Mouse (Mus musculus) lung, adult 2 months (tissue): ENCODE measurements around the gene Rtbdn.

ENCODE experiments used
- CTCF ChIP-seq: fragments of 200-500 bp; IDR thresholded peaks from 2 replicates; pipeline ENCODE4 v1.5.1; 2011; ENCODE audit warnings: mild to moderate bottlenecking, low read length, control low read depth; ENCODE audit not compliant: insufficient read depth
- POLR2A ChIP-seq: fragments of 200-500 bp; IDR thresholded peaks from 2 replicates; pipeline ENCODE4 v1.6.1; 2011; ENCODE audit warnings: low read depth, mild to moderate bottlenecking, control low read depth, low read length, borderline replicate concordance; ENCODE audit errors: extremely low read depth

- TF ChIP-seq CTCF (no peak), POLR2A (no peak)
These were observed 29.0 kb upstream of the Rtbdn start for GRCm38 (mm10) chr8:84917781-84918180.
